ENCODE assay signal across 15 mouse cellular contexts in the genomic region with DNA sequence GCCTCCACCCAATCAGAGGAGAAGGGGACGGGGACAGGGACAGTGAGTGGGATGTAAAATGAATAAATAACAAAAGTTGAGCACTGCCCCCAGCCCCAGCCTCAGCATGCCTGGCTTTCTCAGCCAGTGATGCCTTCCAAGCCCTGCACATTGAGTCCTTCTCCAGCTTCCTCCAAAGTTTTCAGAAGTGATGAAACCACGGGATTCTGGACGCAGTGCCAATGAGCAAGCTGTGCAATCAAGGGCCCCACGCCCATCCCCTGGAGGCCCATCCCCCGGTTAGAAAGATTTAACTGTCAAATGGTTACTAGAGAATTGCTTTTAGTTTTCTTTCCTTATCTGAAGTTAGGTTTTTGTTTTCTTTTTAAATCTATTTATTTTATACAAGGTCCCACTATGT. TPM values are rescaled to one million over a fixed set of nuclear protein-coding genes. Genes with fewer than 3 reads are reported as not detected.
DNase-seq lines count a peak whose midpoint lies in the region; ATAC-seq and TF ChIP-seq lines count a peak whose summit lies in the region.
"Had no signal": no experiment of that assay in that cellular context is flagged by ENCODE, and none has a peak within 500 bp of the region (broad histone marks: within the 10 kb centered on the region; RNA-seq: fewer than 3 reads in every experiment).

No protein-coding gene starts in this region.

- H3K4me2 ChIP-seq in lung, postnatal 0 days (replicated peaks; ENCODE audit: low read depth, low read length) = no peak overlapping the region
- no peak overlapping the region for H3K4me2 ChIP-seq in midbrain, embryonic 13.5 days (replicated peaks)
- H3K4me2 ChIP-seq: lung, embryonic 15.5 days; midbrain, embryonic 12.5 days had no signal

- no peak overlapping the region for H3K9ac ChIP-seq in lung, postnatal 0 days (replicated peaks; ENCODE audit: low read depth)
- H3K9ac ChIP-seq in midbrain, embryonic 13.5 days (replicated peaks) = no peak overlapping the region
- H3K9ac ChIP-seq: lung, embryonic 15.5 days; midbrain, embryonic 12.5 days had no signal

- DNase-seq in lung, postnatal 0 days (ENCODE audit: low spot score) = peak; percentile 30
- DNase-seq in lung, postnatal 4 days = no peak
- peak; percentile 90 for DNase-seq in NIH3T3 (ENCODE audit: low read depth)
- peak; percentile 52 for DNase-seq in gastrocnemius, postnatal 10 days
- peak; percentile 37 for DNase-seq in heart, postnatal 4 days
- no peak for DNase-seq in thymus, postnatal 14 days
- DNase-seq: cerebellum, adult 9-10 months; kidney, postnatal 36 days; thymus, postnatal 25 days had no signal

- no peak for TF ChIP-seq EP300 in lung, postnatal 0 days (IDR thresholded peaks at IDR 0.05)

- ATAC-seq in lung, postnatal 0 days = no peak
- ATAC-seq in midbrain, embryonic 13.5 days = no peak
- ATAC-seq: intestine, embryonic 16.5 days had no signal

- no peaks in the 10 kb centered on the region for H3K27me3 ChIP-seq in lung, postnatal 0 days (replicated peaks; ENCODE audit: insufficient read depth, low read length)
- no peaks in the 10 kb centered on the region for H3K27me3 ChIP-seq in midbrain, embryonic 13.5 days
- H3K27me3 ChIP-seq: lung, embryonic 15.5 days; midbrain, embryonic 12.5 days had no signal

- H3K9me3 ChIP-seq in lung, postnatal 0 days (ENCODE audit: low read length) = no peaks in the 10 kb centered on the region
- no peaks in the 10 kb centered on the region for H3K9me3 ChIP-seq in midbrain, embryonic 13.5 days
- H3K9me3 ChIP-seq: embryonic facial prominence, embryonic 10.5 days; hindbrain, embryonic 10.5 days; lung, embryonic 15.5 days; midbrain, embryonic 12.5 days had no signal

- no peak for TF ChIP-seq CTCF in lung, postnatal 0 days (IDR thresholded peaks at IDR 0.05)

- H3K4me3 ChIP-seq in lung, postnatal 0 days (ENCODE audit: low read depth, low read length) = no peak overlapping the region
- no peak overlapping the region for H3K4me3 ChIP-seq in midbrain, embryonic 13.5 days (replicated peaks)
- H3K4me3 ChIP-seq: embryonic facial prominence, embryonic 10.5 days; hindbrain, embryonic 10.5 days; lung, embryonic 15.5 days; midbrain, embryonic 12.5 days had no signal

- no peaks in the 10 kb centered on the region for H3K36me3 ChIP-seq in lung, postnatal 0 days (ENCODE audit: insufficient read depth, low read length)
- 0 out of 2 replicates have a peak, but pooled peaks cover 2% of the 10 kb centered on the region for H3K36me3 ChIP-seq in midbrain, embryonic 13.5 days
- H3K36me3 ChIP-seq: lung, embryonic 15.5 days had no signal

- WGBS in lung, postnatal 0 days = 56% methylated on average over 5 of the region's 5 CpGs
- WGBS in midbrain, embryonic 13.5 days = 77% methylated on average over 5 of the region's 5 CpGs

- peaks cover 8% of the 10 kb centered on the region; the same call in 1 of the 2 replicates for H3K4me1 ChIP-seq in lung, postnatal 0 days (ENCODE audit: insufficient read depth, low read depth, low read length)
- peaks cover 17% of the 10 kb centered on the region for H3K4me1 ChIP-seq in midbrain, embryonic 13.5 days (replicated peaks)

- no peak overlapping the region for H3K27ac ChIP-seq in lung, postnatal 0 days (ENCODE audit: low read length)
- H3K27ac ChIP-seq in midbrain, embryonic 13.5 days = no peak overlapping the region
- H3K27ac ChIP-seq: embryonic facial prominence, embryonic 10.5 days; hindbrain, embryonic 10.5 days; lung, embryonic 15.5 days; midbrain, embryonic 12.5 days had no signal

RNA-seq across cellular contexts. Expression of a gene that starts 2.1 kb away (rescaled TPM):
- polyA plus RNA-seq in lung, postnatal 0 days (2015; fragmentation: Nextera tagmentation; extraction: Ambion mirVana) = 120 and 138 TPM in 2 replicates
- 10 to 100 TPM; 71.0 to 73.7 TPM for total RNA-seq in gastrocnemius, postnatal 10 days (2021)
- total RNA-seq in heart, postnatal 4 days (2021) = 10 to 100 TPM; 57.4 to 61.0 TPM
- polyA plus RNA-seq in midbrain, embryonic 13.5 days (2015; fragmentation: Nextera tagmentation; extraction: Ambion mirVana) = 149 and 152 TPM in 2 replicates

RNA-seq across cellular contexts. Expression of a gene that starts 9.1 kb away (rescaled TPM):
- 22.3 and 24.4 TPM in 2 replicates for polyA plus RNA-seq in lung, postnatal 0 days (2015; fragmentation: Nextera tagmentation; extraction: Ambion mirVana)
- 1 to 10 TPM; 7.1 to 9.4 TPM for total RNA-seq in gastrocnemius, postnatal 10 days (2021)
- 10 to 100 TPM; 12.5 to 12.6 TPM for total RNA-seq in heart, postnatal 4 days (2021)
- polyA plus RNA-seq in midbrain, embryonic 13.5 days (2015; fragmentation: Nextera tagmentation; extraction: Ambion mirVana) = 32.4 and 39.1 TPM in 2 replicates

Comparison
In these comparisons a context has a peak if more than half of its experiments do, and no peak if none do; other contexts are left out.
1. DNase-seq: peak in lung, postnatal 0 days (single experiment), NIH3T3 (single experiment), gastrocnemius, postnatal 10 days (single experiment) and heart, postnatal 4 days (single experiment); none in lung, postnatal 4 days (0 of 2) and thymus, postnatal 14 days (single experiment).